Mouse (Mus musculus): Measurements from ENCODE around the gene Zfp580.

DNA sequence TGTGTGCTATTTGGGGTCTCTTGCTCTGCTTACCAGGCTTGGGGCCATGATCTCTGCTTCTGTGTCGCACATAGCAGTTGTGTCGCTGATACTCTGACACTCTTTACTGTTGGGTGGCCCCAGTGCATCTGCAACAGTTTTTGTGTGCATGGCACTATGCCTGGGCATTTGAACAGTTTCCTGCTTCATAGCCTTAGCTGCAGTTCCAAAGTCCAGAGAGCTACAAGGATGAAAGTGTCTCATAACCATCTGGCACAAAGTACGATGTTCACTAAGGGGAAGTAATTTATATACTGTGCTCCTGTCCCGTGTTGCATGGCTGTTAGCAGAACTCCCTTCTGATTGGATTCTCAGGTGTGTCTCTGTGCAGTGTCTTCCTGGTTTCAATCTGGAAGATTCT is 36.5 kb downstream of the Zfp580 start:
- TF ChIP-seq CTCF (IDR thresholded peaks at IDR 0.05; ENCODE audit: low read depth) (no peak), EP300 (IDR thresholded peaks at IDR 0.05; ENCODE audit: low read depth) (no peak)
